Mouse (Mus musculus) left cerebral cortex, adult 8-10 months (tissue): ENCODE measurements around the gene Mlxip. TPM values are rescaled to one million over a fixed set of nuclear protein-coding genes. Genes with fewer than 3 reads are reported as not detected.

Source experiments
- DNase-seq, 2 experiments: peaks; one replicate each; pipeline ENCODE4 v3.0.0; 2022; ENCODE audit warnings: low spot score in 2 of 2
- total RNA-seq, 4 experiments: library from RNA; stranded (reverse); gene quantifications; 2 replicates each; pipeline ENCODE4 v1.2.4; 2022

The Mlxip gene
- total RNA-seq, 4 experiments from 2014 or later: 12.7 to 16.3 (median 14.7) TPM

- DNase-seq: peak in 1 of 2 experiments; percentile 34
These were observed 37.1 kb downstream of the Mlxip start for GRCm38 (mm10) chr5:123431524-123432304.

- no peak for DNase-seq
These were observed 37.8 kb downstream of the Mlxip start for GRCm38 (mm10) chr5:123432305-123432874.

- DNase-seq: no peak
These were observed 41.6 kb downstream of the Mlxip start for GRCm38 (mm10) chr5:123436071-123436779.

GRCm38 (mm10) chr5:123436780-123437175 lies 42.2 kb downstream of the Mlxip start:
- DNase-seq: no peak

GRCm38 (mm10) chr5:123438381-123438780 lies 43.8 kb downstream of the Mlxip start:
- DNase-seq: no peak

GRCm38 (mm10) chr5:123439312-123439711 lies 44.7 kb downstream of the Mlxip start:
- DNase-seq: no peak

DNA sequence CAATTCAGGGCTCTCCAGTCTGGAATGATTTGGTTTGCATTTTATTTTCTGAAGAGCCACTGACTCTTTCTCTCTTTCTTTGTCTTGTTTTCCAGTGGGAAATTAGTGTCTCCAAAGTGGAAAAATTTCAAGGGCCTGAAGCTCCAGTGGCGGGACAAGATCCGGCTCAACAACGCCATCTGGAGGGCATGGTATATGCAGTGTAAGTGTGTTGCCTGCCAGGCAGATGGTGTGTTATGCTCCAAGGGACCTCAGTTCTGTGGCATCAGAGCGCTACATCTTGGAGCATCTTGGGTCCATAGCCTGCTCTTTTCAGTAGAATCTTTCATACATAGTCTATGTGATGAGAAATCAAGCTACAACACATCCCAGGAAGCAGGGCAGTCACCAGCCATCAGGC lies 45.3 kb downstream of the Mlxip start:
- DNase-seq: no peak

DNA sequence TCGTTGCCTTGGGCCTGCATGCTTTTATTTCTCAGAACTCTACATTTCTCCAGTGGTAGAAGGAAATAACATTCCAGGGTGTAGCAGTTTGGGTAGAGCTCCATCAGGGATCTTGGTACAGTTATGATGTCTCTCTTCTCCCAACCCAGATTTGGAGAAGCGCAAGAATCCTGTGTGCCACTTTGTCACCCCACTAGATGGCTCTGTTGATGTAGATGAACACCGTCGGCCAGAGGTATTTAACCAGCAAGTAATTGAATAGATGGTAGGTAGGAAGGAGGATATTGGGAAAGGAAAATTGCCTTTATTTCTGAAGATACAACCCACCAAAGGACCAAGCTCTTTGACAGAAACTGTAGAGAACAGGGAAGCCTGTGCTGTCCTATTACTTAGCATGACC lies 46.1 kb downstream of the Mlxip start:
- DNase-seq: no peak

GRCm38 (mm10) chr5:123442283-123442682 lies 47.7 kb downstream of the Mlxip start:
- DNase-seq: no peak

GRCm38 (mm10) chr5:123444069-123444468 lies 49.5 kb downstream of the Mlxip start:
- DNase-seq: peak; percentile 35 to 44

DNA sequence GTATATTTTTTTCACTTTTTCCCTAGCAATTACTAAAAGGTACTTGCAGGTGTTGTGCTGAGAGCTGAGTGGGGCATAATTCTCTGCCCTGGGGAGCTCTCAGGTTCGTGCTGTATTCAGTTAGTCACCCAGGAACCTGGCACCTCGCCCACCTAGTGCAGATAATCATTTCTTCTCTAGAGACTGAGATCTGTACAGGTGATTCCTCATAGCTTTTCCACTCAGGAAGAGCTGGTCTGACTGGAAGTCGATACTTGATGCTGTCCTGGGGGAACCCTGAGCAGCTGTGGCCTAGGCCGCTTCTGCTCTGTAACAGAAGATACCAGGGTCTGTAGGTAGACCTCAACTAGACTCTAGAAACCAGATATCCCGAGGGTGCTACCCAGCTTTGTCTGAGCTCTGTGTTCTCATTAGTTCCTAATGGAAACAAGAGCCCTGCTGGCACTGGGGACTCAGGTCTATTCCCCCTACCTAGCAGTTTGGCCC lies 50.3 kb downstream of the Mlxip start:
- DNase-seq: no peak

- no peak for DNase-seq
These were observed 57.3 kb downstream of the Mlxip start for GRCm38 (mm10) chr5:123451886-123452285.

DNA sequence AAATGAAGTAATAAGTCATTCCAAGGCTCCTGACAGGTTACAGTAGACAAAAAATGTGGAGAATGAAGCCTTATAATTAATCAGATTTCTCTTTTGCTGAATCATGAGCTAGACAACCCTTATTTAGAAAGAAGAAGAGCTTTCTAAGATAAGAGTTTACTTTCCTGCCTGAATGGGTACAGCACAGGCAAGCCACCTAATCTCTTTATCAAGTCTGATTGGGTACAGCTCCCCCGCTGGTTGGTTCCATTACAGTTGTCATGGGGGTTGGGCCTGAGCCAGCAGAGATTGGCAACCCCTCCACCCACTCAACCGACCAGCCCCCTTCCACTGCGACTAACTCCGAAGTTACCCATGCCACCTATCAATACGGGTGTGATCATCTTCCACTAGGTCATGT lies 66.8 kb downstream of the Mlxip start:
- DNase-seq: no peak

DNA sequence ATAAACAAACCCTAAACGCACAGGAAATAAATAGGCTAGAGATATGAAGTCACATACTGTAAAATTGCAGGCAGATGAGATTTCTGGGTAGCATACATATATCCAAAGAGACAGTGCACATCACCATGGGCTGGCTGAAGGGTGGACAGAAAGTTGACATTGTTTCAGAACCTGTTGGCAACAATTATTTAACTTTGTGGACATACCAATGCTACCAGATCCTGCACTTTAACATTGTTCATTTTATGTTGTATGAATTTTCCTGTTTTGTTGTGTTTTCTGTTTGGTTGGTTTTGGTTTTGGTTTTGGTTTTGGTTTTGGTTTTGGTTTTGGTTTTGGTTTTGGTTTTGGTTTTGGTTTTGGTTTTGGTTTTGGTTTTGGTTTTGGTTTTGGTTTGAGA lies 70.0 kb downstream of the Mlxip start:
- DNase-seq: no peak

GRCm38 (mm10) chr5:123470784-123471400 lies 76.3 kb downstream of the Mlxip start:
- no peak for DNase-seq

- no peak for DNase-seq
These were observed 79.2 kb downstream of the Mlxip start for GRCm38 (mm10) chr5:123473817-123474216.

GRCm38 (mm10) chr5:123487659-123488395 lies 93.2 kb downstream of the Mlxip start:
- DNase-seq: no peak

DNA sequence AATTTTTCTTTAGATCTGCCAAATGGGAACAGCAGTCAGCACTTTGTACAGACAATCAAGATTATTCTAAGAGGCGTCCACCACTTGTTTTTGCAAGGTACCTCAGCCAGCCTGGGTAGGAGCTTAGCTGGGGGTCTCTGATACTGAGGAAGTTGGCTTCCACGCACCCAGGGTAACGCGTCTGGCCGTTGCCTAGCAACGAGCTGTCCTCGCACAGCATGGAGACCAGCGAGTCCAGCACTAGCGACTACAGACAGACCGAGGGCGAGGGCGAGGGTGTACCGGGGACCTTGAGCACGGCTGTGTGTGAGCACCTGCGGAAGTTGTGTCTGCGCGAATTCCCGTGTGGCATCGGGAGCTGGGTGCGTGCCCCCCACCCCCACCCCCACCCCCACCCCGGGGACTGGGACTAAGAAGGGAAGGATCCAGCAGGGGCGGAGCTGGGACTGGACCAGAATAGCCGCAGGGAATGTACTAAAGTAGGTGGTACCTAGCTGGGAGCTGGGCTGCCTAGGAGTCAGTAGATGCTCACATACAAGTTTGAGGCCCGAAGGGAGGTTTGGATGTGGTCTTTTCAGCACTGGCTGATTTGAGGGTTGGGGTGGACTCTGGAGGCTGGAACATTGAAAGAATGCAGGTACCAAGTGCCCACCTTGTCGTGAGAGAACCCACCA lies 94.7 kb downstream of the Mlxip start, which contains the start of the genes Lrrc43 and Il31:
Lrrc43 (plus strand) TSS at position 194 of the 674 bp plus-strand sequence.
Il31 (minus strand) TSS at position 378 of the 674 bp plus-strand sequence.
- no peak for DNase-seq

DNA sequence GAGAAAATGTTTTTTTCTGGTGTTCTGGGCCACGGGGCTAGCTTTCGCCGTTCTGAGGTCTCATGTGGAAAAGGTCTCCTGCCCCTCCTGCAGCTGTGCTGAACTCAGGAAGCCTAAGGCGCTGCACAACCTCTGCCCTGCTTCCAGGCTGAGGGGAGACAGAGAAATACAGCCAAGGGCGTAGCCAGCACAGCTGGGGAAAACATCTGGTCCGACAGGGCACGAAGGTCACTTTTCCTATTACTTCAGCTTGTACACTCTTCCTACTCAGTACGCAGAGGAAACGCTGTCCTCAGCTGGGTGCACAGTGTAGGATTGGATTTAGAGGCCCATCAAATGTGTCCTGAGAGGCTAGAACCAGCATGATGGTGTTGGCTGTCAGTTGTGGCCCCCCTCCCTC lies 95.3 kb downstream of the Mlxip start:
- no peak for DNase-seq

- peak in 1 of 2 experiments; percentile 46 for DNase-seq
These were observed 105.1 kb downstream of the Mlxip start for GRCm38 (mm10) chr5:123499717-123500116.
